Comparison of ENCODE assay signal across 11 mouse cellular contexts in genomic region chr4:138377526-138377925, GRCm38 (mm10). TPM values are rescaled to one million over a fixed set of nuclear protein-coding genes. Genes with fewer than 3 reads are reported as not detected.
DNase-seq lines count a peak whose midpoint lies in the region; ATAC-seq and TF ChIP-seq lines count a peak whose summit lies in the region.
"Had no signal": no experiment of that assay in that cellular context is flagged by ENCODE, and none has a peak within 500 bp of the region (broad histone marks: within the 10 kb centered on the region; RNA-seq: fewer than 3 reads in every experiment).

No protein-coding gene starts in this region.

- TF ChIP-seq CTCF in intestine, postnatal 0 days (IDR thresholded peaks at IDR 0.05; ENCODE audit: low read depth): no peak

- no peak for ATAC-seq in intestine, postnatal 0 days
- ATAC-seq: Patski had no signal

- 49% methylated on average over 6 of the region's 6 CpGs for WGBS in intestine, postnatal 0 days

- no peak overlapping the region for H3K4me3 ChIP-seq in intestine, postnatal 0 days (ENCODE audit: low read depth, low read length)
- H3K4me3 ChIP-seq: embryonic facial prominence, embryonic 13.5 days; lung, embryonic 15.5 days had no signal

- no peaks in the 10 kb centered on the region for H3K4me1 ChIP-seq in intestine, postnatal 0 days (replicated peaks; ENCODE audit: control insufficient read depth, insufficient read depth, low read length)
- H3K4me1 ChIP-seq: embryonic facial prominence, embryonic 13.5 days; lung, embryonic 15.5 days had no signal

- DNase-seq in heart, postnatal 14 days: peak; percentile 31 to 69
- no peak for DNase-seq in heart, adult 8-10 months (ENCODE audit: low spot score)
- peak; percentile 22 for DNase-seq in ovary, postnatal 36 days (ENCODE audit: low spot score)
- no peak for DNase-seq in ovary, adult 18-20 months (ENCODE audit: low spot score)
- DNase-seq in retina, postnatal 1 day: peak; percentile 80
- DNase-seq in natural killer cell, adult 2 months (ENCODE audit: low spot score in 2 of 2): no peak
- no peak for DNase-seq in cerebellum, adult 9-11 months

- no peak overlapping the region for H3K4me2 ChIP-seq in intestine, postnatal 0 days (replicated peaks; ENCODE audit: low read depth)
- H3K4me2 ChIP-seq: embryonic facial prominence, embryonic 13.5 days; lung, embryonic 15.5 days had no signal

- intact Hi-C loops in heart, postnatal 14 days (cut with DNase I): no loop called here

- no peaks in the 10 kb centered on the region for H3K36me3 ChIP-seq in intestine, postnatal 0 days (ENCODE audit: control insufficient read depth, insufficient read depth)
- H3K36me3 ChIP-seq: embryonic facial prominence, embryonic 13.5 days; lung, embryonic 15.5 days had no signal

- peak overlapping the region; percentile 41; the same call in 1 of the 2 replicates for H3K27ac ChIP-seq in intestine, postnatal 0 days (ENCODE audit: low read depth, low read length)
- H3K27ac ChIP-seq: embryonic facial prominence, embryonic 13.5 days; lung, embryonic 15.5 days had no signal

- H3K9me3 ChIP-seq in intestine, postnatal 0 days (ENCODE audit: control insufficient read depth): no peaks in the 10 kb centered on the region
- H3K9me3 ChIP-seq: embryonic facial prominence, embryonic 13.5 days; lung, embryonic 15.5 days had no signal

- H3K27me3 ChIP-seq in intestine, postnatal 0 days (replicated peaks; ENCODE audit: control insufficient read depth, insufficient read depth, low read length): 0 out of 2 replicates have a peak, but pooled peaks cover 3% of the 10 kb centered on the region
- H3K27me3 ChIP-seq: Patski had no signal

- H3K9ac ChIP-seq in intestine, postnatal 0 days (ENCODE audit: low read depth, low read length): no peak overlapping the region
- H3K9ac ChIP-seq: embryonic facial prominence, embryonic 13.5 days; lung, embryonic 15.5 days had no signal

RNA-seq across cellular contexts. Expression of gene Cda, which starts 9.7 kb away (rescaled TPM):
- total RNA-seq in heart, postnatal 14 days (2021): 1 to 10 TPM; 2.1 to 2.2 TPM
- total RNA-seq in heart, adult 8-10 months (2022): 1 to 10 TPM; 2.1 to 3.2 (median 2.8) TPM
- polyA plus RNA-seq in intestine, postnatal 0 days (2015; fragmentation: Nextera tagmentation; extraction: Ambion mirVana): 37.5 and 41.7 TPM in 2 replicates

RNA-seq across cellular contexts. Expression of gene Fam43b, which starts 18.8 kb away (rescaled TPM):
- total RNA-seq in heart, postnatal 14 days (2021): not detected
- total RNA-seq in heart, adult 8-10 months (2022): not detected
- not detected in 2 replicates for polyA plus RNA-seq in intestine, postnatal 0 days (2015; fragmentation: Nextera tagmentation; extraction: Ambion mirVana)
- polyA plus RNA-seq: lung, embryonic 15.5 days; Patski had no signal

RNA-seq across cellular contexts. Expression of gene Pink1, which starts 51.4 kb away (rescaled TPM):
- total RNA-seq in heart, postnatal 14 days (2021): 100 to 1,000 TPM; 367 to 392 TPM
- total RNA-seq in heart, adult 8-10 months (2022): 100 to 1,000 TPM; 791 to 970 (median 864) TPM
- polyA plus RNA-seq in intestine, postnatal 0 days (2015; fragmentation: Nextera tagmentation; extraction: Ambion mirVana): 65.8 and 71.7 TPM in 2 replicates

RNA-seq across cellular contexts. Expression of gene Mul1, which starts 56.9 kb away (rescaled TPM):
- total RNA-seq in heart, postnatal 14 days (2021): 10 to 100 TPM; 70.0 to 72.5 TPM
- 10 to 100 TPM; 72.0 to 84.5 (median 75.5) TPM for total RNA-seq in heart, adult 8-10 months (2022)
- polyA plus RNA-seq in intestine, postnatal 0 days (2015; fragmentation: Nextera tagmentation; extraction: Ambion mirVana): 34.7 and 35.0 TPM in 2 replicates

Comparison
In these comparisons a context has a peak if more than half of its experiments do, and no peak if none do; other contexts are left out.
1. DNase-seq: peak in heart, postnatal 14 days (2 of 2), ovary, postnatal 36 days (single experiment) and retina, postnatal 1 day (single experiment); none in heart, adult 8-10 months (single experiment), ovary, adult 18-20 months (single experiment), natural killer cell, adult 2 months (0 of 2) and cerebellum, adult 9-11 months (single experiment).